Mouse (Mus musculus) left cerebral cortex, postnatal 25 days (tissue): ENCODE data around the gene Rnf185. TPM values are rescaled to one million over a fixed set of nuclear protein-coding genes. Genes with fewer than 3 reads are reported as not detected.

Experiments used
- DNase-seq, 2 experiments: peaks; one replicate each; pipeline ENCODE4 v3.0.0; 2022; ENCODE audit warnings: low spot score in 2 of 2, mixed read lengths in 1 of 2
- intact Hi-C: fragments of 180-260 bp; cut with DNase I; formaldehyde crosslinking; loops from one replicate; pipeline ENCODE4 v1.15.1; 2025
- total RNA-seq, 2 experiments: library from RNA; stranded (reverse); gene quantifications; 2 replicates each; pipeline ENCODE4 v1.2.3; 2021

The Rnf185 gene
- 10 to 100 TPM; 27.5 to 29.2 TPM for total RNA-seq

DNA sequence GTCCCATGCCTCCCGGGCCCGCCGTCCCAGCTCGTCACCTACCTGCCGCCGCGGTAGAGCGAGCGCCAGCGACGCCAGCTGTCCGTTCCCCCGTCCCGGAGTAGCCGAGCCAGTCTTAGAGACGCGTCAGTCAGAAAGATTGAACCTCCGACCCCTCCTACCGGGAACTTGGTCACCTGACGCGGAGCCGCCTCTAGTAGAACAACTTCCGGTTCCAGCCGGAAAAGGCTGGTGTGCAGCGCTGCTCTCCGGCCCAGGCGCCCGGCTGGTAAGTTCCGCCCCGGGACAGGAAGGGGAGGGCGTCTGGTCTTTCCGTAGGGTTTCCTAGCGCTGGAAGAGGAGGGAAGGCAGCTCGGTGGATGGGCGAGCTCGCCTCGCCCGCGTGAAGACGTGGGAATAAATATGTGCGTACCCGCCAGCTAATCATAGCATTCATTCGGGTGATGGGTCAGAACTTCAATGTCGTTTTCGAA lies at the start of gene Rnf185:
Gene Rnf185 (minus strand): TSS at position 197 of the 473 bp plus-strand sequence.
- DNase-seq, result peak; percentile 94 to 98

DNA sequence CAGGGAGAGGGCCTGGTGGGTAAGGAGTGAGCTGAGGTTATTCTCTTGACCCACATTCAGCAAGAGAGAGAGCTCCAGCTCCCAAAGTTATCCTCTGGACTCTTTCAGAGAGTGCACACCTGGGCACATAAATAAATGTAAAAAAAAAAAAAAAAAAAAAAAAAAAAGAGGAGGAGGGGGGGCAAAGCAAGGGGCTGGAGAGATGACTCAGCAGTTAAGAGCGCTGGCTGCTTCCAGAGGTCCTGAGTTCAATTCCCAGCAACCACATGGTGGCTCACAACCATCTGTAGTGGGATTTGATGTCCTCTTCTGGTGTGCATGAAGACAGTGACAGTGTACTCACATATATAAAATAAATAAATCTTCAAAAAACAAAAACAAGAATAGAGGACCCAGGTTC lies 45.1 kb upstream of the Rnf185 start:
- intact Hi-C loops, result no loop called here
- DNase-seq, result no peak

More for the DNA sequence above, at the start of gene Rnf185:
- intact Hi-C loops, result loop anchor here (5.0 to 10.0 kb wide), 2 partner anchors 65 to 193 kb away; partner anchors contain the start of gene Morc2a

DNA sequence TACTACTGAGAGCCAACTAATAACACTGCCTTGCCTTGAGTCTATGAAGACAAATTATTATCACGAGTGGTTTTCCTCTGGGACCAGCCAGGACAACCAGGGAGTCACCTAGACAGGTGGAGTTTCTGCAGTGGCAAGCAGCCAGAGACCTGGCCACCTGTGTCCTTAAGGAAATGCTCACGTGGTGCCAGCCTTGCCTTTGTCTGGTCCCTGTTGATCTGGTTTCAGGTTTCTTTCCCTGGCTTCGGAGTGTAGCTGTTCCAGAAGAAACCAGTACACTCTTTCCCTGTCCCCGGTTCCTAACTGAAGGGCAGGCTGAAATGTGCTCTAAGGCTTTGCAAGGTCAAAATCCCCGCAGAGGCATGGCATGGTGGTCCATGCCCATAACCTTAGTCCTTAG lies 44.6 kb upstream of the Rnf185 start:
- intact Hi-C loops, result no loop called here
- no peak for DNase-seq

DNA sequence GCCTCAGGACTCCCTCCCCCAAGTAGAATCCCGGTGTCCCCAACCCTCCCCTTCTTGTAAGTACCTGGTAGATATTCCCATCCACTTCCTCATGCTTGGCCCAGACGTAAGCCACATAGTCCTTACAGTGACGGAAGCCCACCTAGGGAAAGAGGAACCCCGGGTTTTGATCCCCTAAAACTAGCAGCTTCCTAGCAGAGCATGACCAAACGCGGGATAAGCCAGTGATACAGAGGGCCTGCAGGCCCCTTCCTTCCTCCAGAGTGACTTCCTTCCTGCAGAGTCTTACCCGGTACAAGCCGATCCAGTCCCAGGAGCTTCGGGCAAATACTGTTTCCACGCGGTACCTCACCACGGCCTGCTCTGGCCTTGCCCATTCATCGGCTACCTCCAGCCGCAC lies 43.3 kb upstream of the Rnf185 start:
- intact Hi-C loops, result no loop called here
- DNase-seq, result no peak

DNA sequence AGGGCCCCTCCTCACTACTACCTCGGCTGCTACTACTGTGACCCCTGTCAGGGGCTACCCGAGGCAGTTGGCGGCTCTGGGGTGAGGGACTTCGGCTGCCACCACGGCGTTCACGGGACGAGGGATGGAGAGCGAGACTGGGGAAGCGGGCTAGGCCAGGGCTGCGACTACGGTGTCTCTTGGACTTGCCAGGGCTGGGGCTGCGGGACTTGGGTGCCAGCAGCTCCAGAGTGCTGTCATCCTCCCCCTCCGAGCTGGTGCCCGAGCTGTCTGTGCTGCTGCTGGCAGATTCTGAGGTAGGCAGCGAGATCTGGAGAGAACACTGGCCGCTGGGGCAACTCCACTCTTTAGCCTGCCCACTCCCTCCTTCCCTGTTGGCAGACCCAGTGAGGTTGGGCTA lies 42.7 kb upstream of the Rnf185 start:
- DNase-seq, result no peak

DNA sequence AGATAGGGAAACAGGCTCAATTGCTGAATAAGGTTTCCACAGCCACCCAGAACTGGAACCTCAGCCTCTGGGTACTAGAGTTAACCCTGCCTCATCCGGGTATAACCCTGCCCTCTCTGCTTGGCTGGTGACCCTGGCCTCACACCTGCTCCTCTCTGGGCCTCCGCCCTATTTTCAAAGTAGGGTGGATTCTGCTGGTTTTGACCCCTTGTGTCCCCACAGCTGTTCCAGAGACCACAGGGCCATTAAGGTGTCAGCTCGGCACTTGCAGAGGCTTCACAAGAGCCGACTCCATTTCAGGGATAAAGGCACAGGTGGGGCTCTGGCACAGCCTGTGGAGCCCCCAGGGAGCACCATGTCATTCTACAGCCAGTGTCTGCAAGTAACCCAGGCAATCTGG lies 40.6 kb upstream of the Rnf185 start:
- intact Hi-C loops, result no loop called here
- no peak for DNase-seq

More for the DNA sequence above, 42.7 kb upstream of the Rnf185 start:
- intact Hi-C loops, result no loop called here

DNA sequence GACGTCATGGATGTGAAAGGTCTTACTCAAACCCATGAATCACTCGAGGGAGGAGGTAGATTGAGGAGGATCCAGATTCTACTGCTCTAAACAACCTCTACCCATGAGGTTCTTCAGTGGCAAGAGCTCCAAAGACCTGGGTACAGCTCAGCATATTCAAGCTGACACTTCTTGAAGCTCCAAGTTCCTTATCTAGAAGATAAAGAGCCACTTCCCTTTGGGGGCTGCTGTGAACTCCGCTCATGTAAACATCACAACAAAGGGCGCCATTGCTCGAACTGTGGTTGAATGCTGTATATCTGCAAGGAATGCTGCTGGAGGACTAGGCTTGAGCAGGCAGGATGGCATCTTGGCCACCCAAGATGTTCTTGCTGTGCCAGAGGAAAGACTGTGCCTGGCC lies 36.9 kb upstream of the Rnf185 start:
- intact Hi-C loops, result no loop called here

DNA sequence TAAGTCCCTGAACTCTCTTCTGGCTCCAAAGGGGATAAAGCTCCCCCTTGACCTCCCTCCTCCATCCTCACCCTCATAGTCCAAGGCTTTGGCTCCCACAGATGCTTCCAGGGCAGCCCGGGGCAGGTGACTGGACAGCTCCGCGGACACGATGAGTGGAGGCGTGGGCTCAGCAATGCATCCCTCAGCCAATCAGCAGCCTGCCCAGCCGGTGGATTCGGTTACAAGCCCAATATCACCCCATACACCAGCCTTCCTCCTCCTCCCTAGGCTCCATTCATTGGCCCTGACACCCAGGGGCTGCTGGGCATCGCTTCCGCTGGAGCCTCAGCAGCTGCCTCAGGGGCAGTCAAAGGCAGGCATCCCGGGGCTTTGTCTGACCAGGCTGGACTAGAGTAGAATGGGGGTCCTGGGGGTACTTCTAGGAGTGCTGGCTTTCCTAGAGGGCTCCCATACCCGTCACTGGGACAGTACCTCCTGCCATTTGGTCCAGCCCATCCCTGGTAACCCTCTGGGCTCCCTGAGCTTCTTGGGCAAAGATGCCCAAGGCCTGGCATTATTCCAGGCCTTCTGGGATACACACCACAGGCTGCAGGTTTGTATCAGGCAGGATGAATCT lies 35.9 kb upstream of the Rnf185 start, which contains the start of gene Pla2g3:
Gene Pla2g3 (plus strand): TSS at position 333 of the 619 bp plus-strand sequence.
- intact Hi-C loops, result no loop called here
- DNase-seq, result no peak

More for the DNA sequence above, 36.9 kb upstream of the Rnf185 start:
- no peak for DNase-seq

DNA sequence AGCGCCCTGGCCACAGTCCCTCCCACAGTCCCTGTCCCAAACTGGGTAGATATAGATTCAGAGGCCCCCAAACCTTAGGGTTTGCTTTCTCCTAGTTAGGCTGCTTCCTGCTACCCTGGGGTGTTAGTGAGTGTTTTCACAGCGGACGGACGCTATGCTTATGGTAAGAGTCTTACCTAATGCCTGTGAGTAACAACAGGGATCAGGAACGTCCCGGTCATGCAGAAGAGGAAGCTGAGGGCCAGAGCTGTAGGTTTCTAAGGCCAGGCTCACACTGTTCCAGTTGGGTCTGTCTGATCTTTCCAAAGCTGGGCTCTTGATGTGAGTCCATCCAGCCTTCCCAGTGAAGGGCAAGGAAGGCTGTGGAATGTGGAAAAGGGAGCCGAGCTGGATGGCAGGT lies 34.2 kb upstream of the Rnf185 start:
- DNase-seq, result no peak
- intact Hi-C loops, result no loop called here

DNA sequence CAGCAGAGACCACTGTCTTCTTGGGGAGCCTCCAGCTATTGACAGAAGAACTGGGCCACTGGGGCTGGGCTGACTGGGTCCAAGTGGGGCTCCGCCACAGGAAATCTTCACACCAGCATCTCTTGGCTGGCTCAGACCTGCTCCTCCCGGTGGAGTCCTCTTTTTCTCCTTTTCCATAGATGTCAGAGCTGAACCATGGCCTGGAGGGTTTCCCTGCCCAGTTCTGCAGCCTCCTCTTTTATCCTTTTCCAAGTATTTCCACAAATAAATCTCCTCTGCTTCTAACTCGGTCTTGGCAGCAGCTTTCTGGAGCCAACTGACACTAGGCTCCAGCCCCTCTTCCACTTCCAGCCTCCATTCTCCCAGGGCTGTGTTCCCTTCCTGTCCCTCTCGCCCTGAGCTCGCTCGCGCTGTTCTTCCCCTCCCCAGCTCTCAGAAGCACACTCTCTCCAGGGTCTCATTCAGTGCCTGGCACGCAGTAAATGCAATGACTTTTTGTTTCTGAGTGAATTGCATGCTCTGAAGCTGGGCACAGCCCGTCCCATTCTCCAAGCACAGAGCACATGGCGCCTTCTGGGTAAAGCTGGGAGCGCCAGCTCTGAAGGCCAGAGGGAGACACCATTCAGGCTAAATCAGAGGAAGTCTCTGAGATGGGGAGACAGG lies 31.9 kb upstream of the Rnf185 start:
- intact Hi-C loops, result no loop called here
- peak; percentile 42 to 49 for DNase-seq

DNA sequence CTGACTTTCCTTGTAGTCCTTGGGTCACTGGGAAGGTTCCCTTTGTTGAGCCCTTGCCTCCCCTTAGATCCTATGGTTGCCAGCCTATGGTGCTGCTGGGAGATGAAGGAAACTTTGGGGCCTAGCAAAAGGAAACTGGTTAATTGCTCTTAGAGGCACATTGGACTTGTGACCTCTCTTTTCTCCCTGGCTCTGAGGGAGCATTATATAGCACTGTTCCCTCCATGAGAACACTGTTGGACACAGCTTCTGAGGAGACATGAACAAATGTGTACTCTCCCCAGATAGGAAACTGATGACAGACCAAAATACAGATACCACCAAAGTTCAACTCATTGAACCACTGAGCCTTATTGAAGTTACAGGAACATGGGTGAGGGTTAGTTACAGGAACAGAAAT lies 23.3 kb upstream of the Rnf185 start:
- intact Hi-C loops, result no loop called here
- DNase-seq, result no peak

DNA sequence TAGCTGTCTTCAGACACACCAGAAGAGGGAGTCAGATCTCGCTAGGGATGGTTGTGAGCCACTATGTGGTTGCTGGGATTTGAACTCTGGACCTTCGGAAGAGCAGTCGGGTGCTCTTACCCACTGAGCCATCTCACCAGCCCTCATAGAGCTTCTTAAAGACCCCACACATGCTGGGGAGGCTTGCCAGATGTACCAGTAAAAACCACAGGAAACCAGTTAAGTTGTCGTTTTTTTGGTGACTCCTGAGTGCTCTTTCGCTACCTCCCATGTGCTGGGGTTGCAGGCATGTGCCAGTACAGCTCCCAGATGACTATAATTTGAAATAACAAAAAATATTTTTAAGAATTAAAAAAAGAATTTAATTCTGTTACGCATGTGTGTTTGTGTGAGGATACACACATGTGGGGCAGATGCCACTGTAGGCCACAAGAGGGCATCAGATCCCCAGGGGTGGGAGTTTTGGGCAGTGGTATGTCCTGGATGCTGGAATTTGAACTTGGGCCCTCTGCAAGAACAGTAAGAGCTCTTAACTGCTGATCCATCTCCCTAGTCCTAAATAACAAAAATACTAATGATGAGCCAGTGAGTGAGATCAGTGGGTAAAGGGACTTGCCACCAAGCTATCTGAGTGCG lies 22.4 kb upstream of the Rnf185 start:
- intact Hi-C loops, result no loop called here
- no peak for DNase-seq

DNA sequence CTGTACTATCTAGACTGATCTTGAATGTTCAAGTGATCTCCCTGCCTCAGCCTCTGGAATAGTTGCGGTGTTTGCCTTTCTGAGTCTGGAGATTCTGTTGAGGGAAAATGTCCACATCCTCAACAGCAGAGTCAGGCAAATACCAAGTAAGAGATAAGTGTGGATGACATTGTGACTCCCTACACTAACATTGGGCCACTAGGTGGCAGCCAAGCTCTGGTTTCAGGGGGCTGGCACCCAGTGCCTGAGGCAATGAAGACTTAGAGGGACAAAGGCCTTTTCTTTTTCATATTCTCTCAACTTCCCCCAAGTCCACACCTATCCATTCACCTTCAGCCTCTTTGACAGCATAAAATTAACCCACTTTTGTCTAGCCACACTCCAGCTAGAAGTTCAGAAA lies 20.3 kb upstream of the Rnf185 start:
- intact Hi-C loops, result loop anchor here (1.0 kb wide), 1 partner anchor 42 kb away; the partner anchor contains the start of gene Selenom
- DNase-seq, result peak; percentile 76 to 84

DNA sequence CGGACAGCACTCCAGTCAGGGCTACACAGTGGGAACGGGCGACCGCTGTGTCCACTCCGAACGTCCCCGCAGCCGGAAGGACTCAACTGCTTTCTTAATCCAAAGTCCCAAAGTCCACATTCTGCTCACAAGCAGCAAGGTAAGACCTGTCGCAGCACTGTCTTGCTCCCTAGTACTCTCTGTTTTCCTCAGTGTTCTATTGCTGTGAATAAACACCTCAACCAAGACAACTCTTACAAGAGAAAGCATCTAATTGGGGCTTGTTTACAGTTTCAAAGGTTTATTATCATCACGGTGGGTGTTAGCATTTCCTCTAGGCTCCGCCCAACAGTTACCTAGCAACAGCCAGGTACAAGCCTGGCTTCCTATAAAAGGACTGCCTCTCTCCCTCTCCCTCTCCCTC lies 19.3 kb upstream of the Rnf185 start:
- no peak for DNase-seq
- intact Hi-C loops, result no loop called here

DNA sequence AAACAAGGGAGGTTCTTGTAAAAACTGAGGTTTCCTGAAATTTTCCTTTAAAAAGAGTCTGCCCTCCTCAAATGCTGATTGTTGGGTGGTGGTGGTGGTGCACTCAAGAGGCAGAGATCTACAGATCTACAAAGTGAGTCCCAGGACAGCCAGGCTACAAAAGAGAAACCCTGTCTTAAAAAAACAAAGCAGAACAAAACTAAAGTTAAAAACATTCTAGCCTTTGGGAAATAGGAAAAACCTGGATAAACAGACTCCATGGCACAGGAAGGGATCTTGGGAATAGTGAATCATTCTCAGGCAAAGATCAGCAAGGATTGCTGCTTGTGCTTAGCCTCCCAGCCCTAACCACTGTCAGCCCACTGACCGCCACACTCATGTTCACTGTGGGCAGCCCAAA lies 10.7 kb upstream of the Rnf185 start:
- no peak for DNase-seq
- intact Hi-C loops, result loop anchor here (10.0 kb wide), 1 partner anchor 472 kb away; the partner anchor contains the start of gene Tcn2

DNA sequence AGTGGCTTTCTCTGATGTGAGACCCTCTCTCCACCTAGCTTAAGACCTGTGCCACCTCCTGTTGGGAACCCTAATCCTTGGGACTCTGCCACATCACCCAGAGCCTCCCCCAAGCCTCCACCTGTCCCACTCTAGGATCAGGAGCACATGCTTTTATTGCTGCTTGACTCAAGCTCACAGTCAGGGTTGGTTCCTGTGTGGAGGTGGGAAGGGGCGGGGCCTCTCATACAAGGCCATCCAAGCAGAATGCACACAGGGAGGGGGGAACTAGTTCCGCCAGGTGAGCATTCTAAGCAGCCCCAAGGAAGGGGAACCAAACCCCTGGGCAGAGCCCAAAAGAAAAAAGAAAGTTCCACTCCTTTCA lies 6.9 kb upstream of the Rnf185 start:
- no peak for DNase-seq
- intact Hi-C loops, result loop anchor here (10.0 kb wide), 1 partner anchor 186 kb away; the partner anchor contains the start of gene Morc2a

DNA sequence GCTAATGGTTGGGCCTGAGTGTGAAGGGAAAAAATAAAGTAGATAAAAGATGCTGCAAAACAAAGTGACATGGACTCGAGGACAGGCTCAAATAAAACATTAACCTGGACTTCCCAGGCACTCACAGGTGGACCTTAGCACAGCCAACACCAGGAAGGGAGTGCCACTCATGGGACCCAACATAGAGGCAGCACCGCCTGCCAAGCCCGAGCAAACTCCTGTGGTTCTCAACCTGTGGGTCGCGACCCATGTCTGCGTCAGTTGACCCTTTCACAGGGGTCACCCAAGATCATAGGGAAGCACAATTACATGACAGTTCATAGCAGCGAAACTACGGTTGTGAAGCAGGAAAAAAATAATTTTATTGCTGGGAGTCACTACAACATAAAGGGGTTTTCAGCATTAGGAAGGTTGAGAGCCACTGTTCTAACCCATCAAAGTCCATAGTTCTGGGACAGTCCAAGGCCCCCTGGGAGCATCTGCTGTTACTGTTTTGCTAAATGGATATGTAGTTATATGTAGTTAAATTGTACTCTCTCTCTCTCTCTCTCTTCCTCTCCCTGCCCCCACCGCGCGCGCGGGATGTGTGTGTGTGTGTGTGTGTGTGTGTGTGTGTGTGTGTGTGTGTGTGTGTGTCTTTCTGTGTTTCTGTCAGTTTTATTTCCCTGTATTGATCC lies 6.4 kb upstream of the Rnf185 start:
- no peak for DNase-seq
- intact Hi-C loops, result loop anchor here (10.0 kb wide), 1 partner anchor 186 kb away; the partner anchor contains the start of gene Morc2a

DNA sequence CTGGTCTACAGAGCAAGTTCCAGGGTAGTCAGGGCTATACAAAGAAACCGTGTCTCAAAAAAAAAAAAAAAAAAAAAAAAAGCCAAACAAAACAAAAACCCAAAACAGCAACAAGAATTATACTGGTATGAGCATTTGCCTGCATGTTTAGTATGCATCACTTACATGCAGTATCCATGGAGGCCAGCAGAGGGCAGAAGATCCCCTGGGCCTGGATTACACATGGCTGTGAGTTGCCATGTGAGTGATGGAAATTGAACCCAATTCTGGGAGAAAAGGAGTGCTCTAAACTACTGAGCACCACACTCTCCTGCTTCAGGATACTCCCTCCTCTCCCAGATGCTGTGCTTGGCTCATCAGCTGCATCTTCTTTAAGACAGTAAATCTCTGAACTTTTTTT lies 4.2 kb upstream of the Rnf185 start:
- DNase-seq, result peak; percentile 63 to 76
- intact Hi-C loops, result loop anchor here (10.0 kb wide), 1 partner anchor 188 kb away; the partner anchor contains the start of gene Morc2a

DNA sequence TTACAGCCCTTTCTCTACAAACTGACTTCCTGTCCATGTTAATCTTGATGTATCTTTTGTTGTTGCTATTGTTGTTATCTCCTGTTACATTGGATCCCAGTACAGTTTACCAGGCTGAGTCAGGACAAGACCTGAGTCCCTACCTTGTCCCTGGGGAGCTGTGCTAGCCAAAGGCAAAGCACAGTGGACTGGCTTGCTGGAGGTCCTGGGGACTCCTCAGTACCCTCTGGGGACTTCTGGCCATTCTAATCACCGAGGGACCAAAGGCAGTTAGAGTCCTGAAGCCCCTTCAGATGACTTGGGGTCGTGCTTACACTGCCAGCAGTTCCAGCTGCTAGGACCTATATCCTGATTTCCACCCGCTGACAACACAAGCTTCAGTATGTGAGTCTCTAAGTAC lies 2.3 kb upstream of the Rnf185 start:
- intact Hi-C loops, result loop anchor here (5.0 to 10.0 kb wide), 2 partner anchors 67 to 190 kb away; partner anchors contain the start of gene Morc2a
- DNase-seq, result no peak

DNA sequence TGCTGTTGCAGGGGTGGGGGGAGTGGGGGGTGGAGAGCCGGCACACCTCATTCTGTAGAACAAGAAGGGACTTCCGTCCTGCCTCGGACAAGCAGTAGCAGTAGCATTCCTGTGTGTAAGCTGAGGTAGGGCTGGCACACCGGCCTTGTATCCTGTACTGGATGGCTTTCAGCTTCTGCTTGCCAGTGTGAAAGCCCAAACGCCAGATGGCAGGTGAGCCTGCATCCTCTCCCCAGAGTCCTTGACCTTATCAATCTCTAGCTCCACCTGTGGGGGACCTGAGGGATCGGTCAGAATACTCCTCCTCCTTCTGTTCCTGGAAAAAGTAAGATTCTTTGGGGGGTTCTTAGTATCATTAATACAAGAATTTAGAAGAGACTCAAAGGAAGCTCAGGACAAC lies 1.3 kb upstream of the Rnf185 start:
- intact Hi-C loops, result loop anchor here (5.0 to 10.0 kb wide), 2 partner anchors 66 to 191 kb away; partner anchors contain the start of gene Morc2a
- DNase-seq, result no peak
